Mouse (Mus musculus): ENCODE results near the gene Dus2.

GRCm38 (mm10) chr8:105981146-105981545, 10.0 kb upstream of the Dus2 start:
- no peak for TF ChIP-seq POLR2A (IDR thresholded peaks at IDR 0.05; ENCODE audit: low read depth, low read length)
- no peak for TF ChIP-seq CHD1 (IDR thresholded peaks at IDR 0.05; ENCODE audit: low read depth, low read length)
- TF ChIP-seq BHLHE40 (IDR thresholded peaks at IDR 0.05; ENCODE audit: low read depth, low read length), result no peak
- peak in 1 of 2 experiments; percentile 20; a peak in 2 of 4 replicates for TF ChIP-seq CTCF (conservative IDR thresholded peaks at IDR 0.05 in 1 of 2, IDR thresholded peaks at IDR 0.05 in 1 of 2; ENCODE audit: low read depth in 2 of 2, low read length in 2 of 2)
- TF ChIP-seq EP300 (IDR thresholded peaks at IDR 0.05; ENCODE audit: low read length), result no peak
- no peak for TF ChIP-seq PAX5 (IDR thresholded peaks at IDR 0.05; ENCODE audit: low read length)
- TF ChIP-seq ETS1 (conservative IDR thresholded peaks at IDR 0.05; ENCODE audit: low read depth, low read length), result no peak
- no peak for TF ChIP-seq MAX (IDR thresholded peaks at IDR 0.05; ENCODE audit: low read length)
- TF ChIP-seq ZC3H11A (IDR thresholded peaks at IDR 0.05; ENCODE audit: low read depth, low read length), result no peak

Data from CH12.LX (cell line).